Mouse (Mus musculus) spleen, postnatal 10 days (tissue): ENCODE results near the gene Supt3.

ENCODE experiments used
- DNase-seq, 2 experiments: peaks; one replicate each; pipeline ENCODE4 v3.0.0; 2021 to 2022; ENCODE audit warnings: low spot score in 2 of 2

Gene Supt3

GRCm38 (mm10) chr17:44967186-44967585 is 190.2 kb downstream of the Supt3 start:
- no peak for DNase-seq

- no peak for DNase-seq
Measured at GRCm38 (mm10) chr17:44970255-44970654, 193.3 kb downstream of the Supt3 start.

- DNase-seq = peak in 1 of 2 experiments; percentile 48
Measured at GRCm38 (mm10) chr17:44973489-44973888, 196.5 kb downstream of the Supt3 start.

- DNase-seq = no peak
Measured at GRCm38 (mm10) chr17:44977690-44978089, 200.7 kb downstream of the Supt3 start.

GRCm38 (mm10) chr17:44987964-44988363 is 211.0 kb downstream of the Supt3 start:
- DNase-seq = no peak

GRCm38 (mm10) chr17:45003311-45003710 is 226.4 kb downstream of the Supt3 start:
- DNase-seq = no peak

GRCm38 (mm10) chr17:45004477-45005170 is 227.7 kb downstream of the Supt3 start:
- no peak for DNase-seq

GRCm38 (mm10) chr17:45007461-45007860 is 230.5 kb downstream of the Supt3 start:
- no peak for DNase-seq

- DNase-seq = no peak
Measured at GRCm38 (mm10) chr17:45008663-45009062, 231.7 kb downstream of the Supt3 start.

- DNase-seq = no peak
Measured at GRCm38 (mm10) chr17:45010409-45010808, 233.5 kb downstream of the Supt3 start.

GRCm38 (mm10) chr17:45016746-45017145 is 239.8 kb downstream of the Supt3 start:
- no peak for DNase-seq

- no peak for DNase-seq
Measured at GRCm38 (mm10) chr17:45020155-45020930, 243.4 kb downstream of the Supt3 start.

GRCm38 (mm10) chr17:45028441-45028840 is 251.5 kb downstream of the Supt3 start:
- no peak for DNase-seq

- DNase-seq = no peak
Measured at GRCm38 (mm10) chr17:45029106-45029505, 252.2 kb downstream of the Supt3 start.

- DNase-seq = no peak
Measured at GRCm38 (mm10) chr17:45032209-45032608, 255.3 kb downstream of the Supt3 start.

- DNase-seq = no peak
Measured at GRCm38 (mm10) chr17:45033617-45034016, 256.7 kb downstream of the Supt3 start.

GRCm38 (mm10) chr17:45041084-45041483 is 264.1 kb downstream of the Supt3 start:
- no peak for DNase-seq

GRCm38 (mm10) chr17:45045804-45046203 is 268.9 kb downstream of the Supt3 start:
- peak; percentile 18 to 54 for DNase-seq

GRCm38 (mm10) chr17:45046583-45046982 is 269.6 kb downstream of the Supt3 start:
- DNase-seq = no peak

GRCm38 (mm10) chr17:45047236-45047635 is 270.3 kb downstream of the Supt3 start:
- DNase-seq = no peak

- DNase-seq = no peak
Measured at GRCm38 (mm10) chr17:45051971-45052370, 275.0 kb downstream of the Supt3 start.

- no peak for DNase-seq
Measured at GRCm38 (mm10) chr17:45053371-45053770, 276.4 kb downstream of the Supt3 start.

- no peak for DNase-seq
Measured at GRCm38 (mm10) chr17:45054526-45054925, 277.6 kb downstream of the Supt3 start.
